Mouse (Mus musculus) spleen, adult 18-20 months (tissue): ENCODE data around the gene Itk.

Experiments
- DNase-seq, 2 experiments: peaks; one replicate each; pipeline ENCODE4 v3.0.0; 2022; ENCODE audit warnings: mixed read lengths in 2 of 2

The Itk gene

DNA sequence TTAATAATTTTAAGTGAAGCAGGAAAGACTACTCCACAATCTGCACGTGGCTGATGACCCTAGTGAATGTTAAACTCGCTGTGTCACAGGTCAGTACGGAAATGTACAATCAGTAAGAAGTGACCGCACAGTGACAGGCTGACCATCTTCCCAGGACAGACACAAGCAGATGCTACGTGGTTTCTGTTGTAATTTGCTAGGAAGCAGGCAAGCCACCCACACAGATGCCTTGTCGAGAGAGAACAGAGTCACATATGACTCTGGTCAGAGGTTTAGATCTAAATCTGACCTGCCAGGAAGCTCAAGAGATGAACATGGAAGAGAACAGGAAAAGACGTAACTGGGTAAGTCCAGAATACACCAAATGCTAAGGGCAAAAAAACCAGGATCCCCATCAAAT lies 3.6 kb upstream of the Itk start:
- DNase-seq = no peak

DNA sequence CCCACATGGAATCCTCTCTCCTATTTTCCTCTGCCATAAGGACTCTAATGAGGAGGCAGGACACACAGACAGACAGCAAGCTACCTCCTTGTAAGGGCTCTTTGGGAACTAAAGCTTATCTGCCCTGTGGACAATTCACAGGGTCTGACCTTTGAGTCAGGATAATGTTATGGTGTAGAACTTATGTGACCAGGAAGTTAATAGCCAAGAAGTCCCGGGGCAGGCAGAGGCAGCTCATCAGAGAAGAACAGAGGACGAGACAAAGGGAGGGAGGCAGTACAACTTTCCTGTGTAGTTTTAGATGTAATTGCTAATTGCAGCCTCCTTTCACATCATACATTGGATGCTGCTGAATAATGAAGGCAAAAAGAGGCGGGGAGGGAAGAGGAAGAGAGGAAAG lies 1.3 kb upstream of the Itk start:
- DNase-seq = no peak

DNA sequence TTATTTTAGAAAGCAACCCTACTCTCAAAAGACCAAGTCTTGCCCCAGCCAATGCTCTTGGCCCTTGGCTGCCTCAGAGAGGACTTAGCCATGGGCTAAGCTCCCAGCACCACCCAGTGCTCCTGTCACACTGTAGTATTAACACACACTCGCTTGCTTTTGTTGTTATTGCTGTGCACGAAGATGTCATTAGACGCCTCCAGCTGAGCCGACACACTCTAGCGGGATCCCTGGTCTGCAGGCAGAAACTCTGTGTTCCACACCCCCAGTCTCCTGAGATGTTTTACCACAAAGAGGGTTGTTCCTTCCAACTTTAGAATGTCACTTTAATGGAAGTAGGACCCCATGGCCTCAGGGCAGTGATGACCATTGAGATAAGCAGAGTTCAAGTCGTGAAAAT lies 877 bp downstream of the Itk start:
- DNase-seq = no peak

DNA sequence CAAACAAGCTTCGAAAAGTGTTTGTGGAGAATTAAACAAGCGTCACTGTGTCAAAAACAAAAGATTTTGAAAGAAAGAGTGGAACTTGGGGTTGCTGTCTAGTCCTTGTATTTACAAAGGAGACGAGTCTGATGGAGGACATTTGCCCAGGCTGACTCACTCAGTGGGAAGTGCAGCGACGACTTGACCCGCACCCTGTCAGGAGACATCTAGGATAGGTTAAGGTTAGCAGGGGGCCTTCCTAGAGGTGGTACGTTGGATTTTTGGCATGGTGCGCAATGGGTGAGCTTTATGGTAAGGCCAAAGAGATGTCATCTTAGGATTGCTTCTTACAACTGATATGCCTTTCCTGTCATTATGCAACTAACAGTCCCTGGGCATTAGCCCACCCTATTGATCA lies 2.3 kb downstream of the Itk start:
- DNase-seq = no peak

DNA sequence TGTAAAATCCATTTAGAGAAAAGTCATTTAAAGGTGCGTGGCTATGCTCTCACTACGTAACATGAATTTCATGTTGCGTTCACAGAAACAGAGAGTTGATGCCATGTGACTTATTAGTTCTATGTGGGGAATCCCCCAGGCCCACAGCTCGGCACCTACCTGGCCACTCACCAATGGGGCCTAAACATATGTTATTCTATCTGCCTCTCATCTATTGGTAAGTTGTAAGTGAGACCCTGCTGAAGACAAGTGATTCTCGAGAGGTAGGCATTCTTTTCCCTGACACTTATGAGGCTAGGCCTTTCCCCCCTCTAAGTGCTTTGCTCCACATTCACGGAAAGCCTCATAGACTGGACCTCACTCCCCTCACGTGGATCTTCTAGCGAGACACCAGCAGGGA lies 2.8 kb downstream of the Itk start:
- no peak for DNase-seq

DNA sequence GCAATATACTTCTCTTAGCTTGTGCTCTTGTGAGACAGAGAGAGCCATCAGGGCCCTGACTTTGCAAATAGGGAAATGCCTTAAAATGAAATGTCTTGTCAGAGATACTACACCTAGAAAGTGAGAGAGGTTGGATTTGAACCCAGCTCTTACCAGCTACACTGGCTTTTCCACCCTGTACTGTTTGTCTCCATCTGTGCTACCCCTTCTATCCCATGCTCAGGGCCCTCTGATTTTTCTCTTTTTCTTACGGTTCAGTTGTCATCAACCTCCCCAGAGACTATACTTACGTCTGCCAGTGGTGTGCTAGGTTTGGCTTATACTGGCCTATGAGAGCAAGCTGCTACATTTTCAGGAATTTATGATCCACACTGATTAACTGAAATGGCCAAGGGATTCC lies 4.4 kb downstream of the Itk start:
- DNase-seq = no peak

DNA sequence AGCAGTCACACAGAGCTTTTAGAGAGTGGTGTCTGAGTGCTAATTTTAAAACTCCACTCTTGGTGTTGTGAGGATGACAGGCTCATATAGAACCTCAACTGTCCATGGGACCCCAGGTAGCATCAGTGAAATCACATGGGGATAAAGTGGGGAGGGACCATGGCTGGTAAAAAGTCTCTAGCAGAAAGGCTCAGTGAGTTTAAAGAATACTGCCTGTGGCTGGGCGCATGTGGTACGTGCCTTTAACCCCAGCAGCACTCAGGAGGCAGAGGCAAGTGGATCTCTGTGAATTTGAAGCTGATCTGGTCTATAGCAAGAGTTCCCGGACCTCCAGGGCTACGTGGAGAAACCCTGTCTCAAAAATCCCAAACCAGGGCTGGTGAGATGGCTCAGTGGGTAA lies 6.8 kb downstream of the Itk start:
- DNase-seq = no peak

DNA sequence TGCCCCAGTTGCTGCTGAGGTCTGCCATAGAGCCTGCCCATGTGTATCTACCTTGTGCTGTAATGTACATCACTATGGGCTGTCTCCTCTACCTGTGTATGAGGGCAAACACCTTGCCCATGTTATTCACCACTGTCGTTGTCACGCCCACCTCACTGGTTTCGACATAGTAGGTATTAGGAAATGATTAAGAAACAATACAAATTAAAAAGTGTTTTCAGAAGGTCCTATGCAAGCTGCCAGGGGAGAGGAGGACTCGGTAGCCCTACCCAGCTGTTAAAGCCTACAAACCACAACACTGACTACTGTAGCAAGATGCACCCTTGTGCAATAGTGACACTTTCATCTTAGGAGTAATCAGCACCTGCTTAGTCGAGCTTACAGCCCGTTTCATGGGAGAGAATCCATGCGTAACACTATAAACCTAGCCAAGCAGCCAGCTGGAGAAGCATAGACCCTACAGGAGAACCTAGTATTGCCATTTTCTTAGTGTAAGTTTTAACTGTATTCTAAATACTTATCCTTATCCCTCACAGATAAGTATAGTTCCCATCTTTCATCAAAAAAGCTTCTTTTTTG lies 9.1 kb downstream of the Itk start:
- no peak for DNase-seq

DNA sequence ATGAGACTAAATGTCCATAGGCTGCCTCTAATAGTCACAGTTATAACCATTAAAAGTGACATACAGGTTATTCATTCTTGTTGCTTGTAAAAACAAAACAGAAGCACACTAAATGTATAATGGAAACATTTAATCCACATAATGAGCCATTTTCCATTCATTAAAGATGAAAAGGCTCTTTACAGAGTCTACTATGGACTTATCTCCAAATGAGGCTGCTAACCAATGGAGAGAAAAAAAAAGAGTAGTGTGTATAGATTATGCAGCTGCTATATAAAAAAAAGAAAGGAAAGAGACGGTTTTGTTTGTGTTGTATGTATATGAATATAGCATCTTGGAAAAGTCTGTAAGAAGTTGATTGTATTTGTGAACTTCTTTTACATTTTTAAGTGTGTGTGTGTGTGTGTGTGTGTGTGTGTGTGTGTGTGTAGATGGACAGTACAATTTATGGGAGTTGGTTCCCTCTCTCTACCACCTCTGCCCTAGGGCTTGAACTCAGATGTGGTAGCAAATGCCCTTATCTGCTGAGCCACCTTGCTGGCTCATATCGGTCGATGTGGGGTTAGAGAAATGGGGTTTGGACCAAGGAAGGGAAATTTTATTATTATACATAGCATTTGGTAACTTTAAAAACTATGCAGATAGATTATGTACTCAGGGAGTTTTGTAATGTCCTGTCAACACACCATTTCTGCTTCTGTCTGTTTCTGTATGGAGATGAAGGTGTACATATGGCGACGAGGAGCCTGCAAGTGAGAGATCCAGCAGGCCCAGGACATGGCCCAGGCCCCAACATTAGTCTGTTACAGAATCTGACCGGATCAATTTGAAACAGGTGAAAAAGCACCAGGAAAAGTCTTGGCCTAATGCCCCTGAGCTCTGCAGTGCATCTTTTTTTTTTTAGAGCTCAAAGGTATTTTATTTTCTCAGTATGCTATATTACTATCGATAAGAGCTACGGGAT lies 11.2 kb downstream of the Itk start:
- no peak for DNase-seq

DNA sequence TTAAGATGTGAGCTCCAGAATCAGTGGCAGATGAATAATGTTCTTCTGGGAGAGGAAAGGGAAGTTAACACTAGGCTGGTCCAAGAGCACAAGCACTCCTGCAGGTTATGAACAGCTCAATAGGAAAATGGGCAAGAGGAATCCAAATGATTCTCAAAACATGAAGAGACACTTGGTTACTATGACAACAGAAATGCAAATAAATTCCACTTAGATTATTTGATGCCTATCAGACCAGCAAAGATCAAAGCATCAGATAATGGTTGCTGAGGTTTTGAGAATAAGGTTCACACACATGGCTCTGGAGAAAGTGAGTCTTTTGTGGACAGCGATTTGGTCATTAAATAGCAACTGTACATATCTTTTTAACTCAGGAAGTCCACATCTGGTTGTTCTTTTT lies 12.0 kb downstream of the Itk start:
- DNase-seq = no peak

DNA sequence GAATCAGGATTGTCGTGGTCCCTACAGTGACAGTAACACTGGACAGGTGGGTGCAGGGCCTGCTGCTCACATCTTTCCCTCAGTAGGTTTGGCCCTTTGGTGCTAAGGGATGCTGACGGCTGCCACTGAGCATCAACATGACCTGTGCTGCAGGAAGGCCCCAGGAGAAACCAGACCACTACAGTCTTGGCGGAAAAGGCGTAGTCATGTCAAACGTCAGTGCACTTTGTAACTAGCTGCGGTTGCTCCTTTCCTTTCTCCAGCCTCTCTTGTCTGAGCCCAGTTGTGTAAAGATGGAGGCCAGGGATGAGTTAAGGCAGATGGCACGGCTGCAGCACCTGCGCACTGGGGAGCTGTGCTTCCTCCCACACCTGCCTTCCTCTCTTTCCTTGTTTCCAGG lies 14.3 kb downstream of the Itk start:
- no peak for DNase-seq

DNA sequence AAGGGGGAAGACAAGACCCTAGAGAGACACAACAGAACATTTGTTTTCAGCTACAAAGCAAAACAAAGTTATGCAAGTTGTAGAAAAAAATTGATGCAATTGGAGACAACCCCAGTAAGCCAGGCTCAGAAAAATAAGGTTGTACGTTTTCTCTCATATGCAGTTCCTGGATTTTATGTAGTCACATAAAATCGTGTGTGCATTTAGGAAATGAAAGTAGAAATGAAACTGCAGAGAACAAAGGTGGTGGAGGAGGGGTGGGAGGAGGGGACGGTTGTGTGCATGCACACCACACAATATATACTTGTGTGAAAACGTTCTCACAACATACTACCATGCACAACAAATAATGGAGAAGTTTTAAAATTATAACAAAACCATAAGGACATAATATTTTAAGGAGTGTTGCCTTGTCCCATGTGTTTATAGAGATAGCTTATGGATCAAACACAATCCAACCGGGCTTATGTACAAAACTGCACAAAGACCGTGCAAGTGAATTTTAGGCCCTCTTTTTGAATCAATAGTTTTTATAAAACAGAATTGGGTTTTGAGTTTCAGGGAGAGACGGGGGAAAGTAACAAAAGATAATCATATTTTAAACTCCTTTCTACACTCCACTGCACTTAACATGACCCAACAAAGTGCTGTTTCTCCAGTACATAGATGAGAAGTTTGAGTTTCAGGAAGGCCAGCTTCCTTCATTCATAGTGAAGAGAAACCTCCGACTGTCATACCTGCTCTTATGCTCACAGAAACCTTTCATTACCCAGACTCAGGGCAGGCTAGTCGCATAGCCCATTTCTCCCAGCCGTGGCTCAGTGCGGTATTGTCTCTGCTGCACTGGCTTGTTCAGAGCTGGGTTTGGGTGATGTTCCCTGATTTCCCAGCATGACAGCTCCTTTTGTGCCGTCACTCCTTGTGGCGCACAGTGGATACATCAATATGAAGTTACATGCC lies 16.0 kb downstream of the Itk start:
- no peak for DNase-seq

DNA sequence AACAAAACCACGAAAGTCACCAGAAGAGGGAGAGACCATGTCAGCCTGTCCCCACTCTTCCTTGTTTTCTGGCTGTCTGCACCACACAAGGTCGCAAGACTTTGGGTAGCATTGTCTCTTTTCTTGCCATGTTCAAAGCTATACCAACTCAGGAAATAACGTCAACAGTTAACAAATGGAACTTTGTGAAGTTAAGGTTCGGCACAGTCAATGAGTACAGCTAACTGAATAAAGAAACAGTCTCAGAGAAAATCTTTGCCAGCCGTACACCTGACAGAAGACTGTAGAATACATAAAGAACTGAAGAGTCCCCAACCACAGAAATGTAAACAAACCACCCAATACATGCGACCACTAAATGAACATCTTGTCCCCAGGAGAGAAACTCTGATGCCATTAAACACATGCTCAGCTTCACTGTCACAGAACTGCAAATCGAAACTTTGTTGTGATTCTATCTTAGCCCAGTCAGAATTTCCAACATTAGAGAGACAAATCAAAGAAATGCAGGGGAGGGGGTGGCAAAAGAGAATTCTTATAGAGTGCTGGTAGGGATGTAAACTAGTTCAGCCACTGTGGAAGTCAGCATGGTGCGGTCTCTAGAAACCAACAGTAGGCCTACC lies 16.9 kb downstream of the Itk start:
- DNase-seq = no peak

DNA sequence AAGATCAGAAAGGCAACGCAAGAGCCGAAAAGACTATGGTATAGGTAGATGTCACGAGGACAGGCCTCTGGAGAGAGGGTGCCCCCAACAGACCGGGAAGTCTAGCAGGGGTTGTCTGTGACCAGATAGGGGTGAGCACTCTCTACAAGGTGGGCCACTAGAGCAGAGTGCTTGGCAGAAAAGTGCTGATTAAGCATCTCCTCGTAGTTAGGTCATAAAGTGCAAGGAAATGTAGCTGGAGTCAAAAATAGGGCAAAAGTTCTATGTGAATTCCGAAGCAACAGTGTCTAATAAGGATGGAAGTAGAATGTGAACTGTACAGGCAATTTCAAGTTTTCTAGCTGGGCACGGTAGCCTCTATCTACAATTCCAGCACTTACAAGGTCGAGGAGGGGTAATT lies 18.1 kb downstream of the Itk start:
- no peak for DNase-seq

DNA sequence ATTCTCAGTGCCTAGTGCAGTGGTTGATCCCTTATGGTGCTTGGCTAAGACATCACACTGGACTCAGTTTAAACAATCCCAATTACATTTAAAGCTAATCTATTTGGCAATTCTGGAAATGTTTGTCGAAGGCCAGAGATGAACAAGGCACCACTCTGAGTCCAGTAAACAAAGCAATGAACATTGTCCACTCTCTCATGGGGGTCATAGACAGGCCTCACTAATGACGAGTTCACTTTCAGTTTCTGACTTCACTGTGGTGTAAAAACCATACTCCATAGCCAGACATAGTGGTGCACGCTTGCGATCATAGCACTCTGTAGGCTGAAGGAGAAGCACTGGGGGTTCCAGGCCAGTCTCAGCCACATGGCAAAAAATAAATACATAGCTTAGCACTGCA lies 18.9 kb downstream of the Itk start:
- DNase-seq = no peak

DNA sequence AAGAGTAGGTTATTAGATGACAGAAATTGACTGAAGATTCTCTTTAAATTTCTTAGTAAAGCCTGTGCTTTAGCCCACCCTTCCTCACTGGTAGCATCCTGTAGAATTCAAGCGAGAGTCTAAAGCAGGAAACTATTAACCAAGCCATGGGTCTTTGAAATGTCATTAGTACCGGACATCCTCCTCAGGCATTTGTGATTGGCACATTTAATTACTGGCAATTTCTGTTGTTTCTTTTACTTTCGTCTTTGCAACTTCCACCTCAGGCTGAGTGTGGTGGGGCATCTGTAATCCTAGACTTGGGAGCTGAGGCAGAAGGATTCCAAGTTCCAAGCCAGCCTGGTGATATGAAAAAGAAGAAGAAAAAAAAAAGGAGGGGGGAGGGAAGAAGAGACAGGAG lies 23.0 kb downstream of the Itk start:
- DNase-seq = no peak

DNA sequence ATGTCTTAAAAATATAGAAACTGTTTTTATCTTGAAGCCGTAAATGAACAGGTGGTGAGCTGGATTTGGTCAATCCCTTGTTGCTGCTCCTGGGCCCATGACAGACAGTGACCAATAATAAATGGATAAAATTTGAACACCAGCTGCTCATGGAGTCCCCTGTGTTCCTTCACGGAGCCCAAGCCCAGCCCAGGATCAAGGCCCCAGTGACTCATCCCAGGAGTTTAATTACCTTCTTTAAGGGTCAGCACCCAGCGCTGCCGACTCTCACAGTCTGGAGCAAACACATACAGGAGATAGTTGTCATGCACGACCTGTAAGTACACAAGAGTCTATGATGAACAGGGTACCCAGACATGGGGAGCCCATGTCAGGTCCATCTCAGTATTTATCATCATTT lies 23.6 kb downstream of the Itk start:
- no peak for DNase-seq

DNA sequence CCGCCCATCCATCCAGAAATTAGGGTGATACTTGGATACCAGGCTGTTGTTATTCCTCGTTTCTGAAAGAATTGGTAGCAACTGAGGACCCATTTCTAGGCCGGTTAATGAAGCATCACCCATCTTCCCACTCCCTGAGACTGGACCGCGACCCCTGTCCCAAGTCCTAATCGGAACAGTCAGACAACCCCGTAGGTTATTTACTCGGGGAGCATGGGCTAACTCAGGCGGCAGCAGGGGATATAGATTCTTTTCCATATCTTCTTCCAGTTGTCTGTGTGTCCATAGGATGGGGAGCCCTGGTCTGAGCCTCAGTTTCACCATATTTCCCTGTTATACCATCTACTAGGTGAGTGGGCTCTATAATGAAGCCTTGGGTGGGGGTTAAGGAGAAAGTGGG lies 25.5 kb downstream of the Itk start:
- no peak for DNase-seq

DNA sequence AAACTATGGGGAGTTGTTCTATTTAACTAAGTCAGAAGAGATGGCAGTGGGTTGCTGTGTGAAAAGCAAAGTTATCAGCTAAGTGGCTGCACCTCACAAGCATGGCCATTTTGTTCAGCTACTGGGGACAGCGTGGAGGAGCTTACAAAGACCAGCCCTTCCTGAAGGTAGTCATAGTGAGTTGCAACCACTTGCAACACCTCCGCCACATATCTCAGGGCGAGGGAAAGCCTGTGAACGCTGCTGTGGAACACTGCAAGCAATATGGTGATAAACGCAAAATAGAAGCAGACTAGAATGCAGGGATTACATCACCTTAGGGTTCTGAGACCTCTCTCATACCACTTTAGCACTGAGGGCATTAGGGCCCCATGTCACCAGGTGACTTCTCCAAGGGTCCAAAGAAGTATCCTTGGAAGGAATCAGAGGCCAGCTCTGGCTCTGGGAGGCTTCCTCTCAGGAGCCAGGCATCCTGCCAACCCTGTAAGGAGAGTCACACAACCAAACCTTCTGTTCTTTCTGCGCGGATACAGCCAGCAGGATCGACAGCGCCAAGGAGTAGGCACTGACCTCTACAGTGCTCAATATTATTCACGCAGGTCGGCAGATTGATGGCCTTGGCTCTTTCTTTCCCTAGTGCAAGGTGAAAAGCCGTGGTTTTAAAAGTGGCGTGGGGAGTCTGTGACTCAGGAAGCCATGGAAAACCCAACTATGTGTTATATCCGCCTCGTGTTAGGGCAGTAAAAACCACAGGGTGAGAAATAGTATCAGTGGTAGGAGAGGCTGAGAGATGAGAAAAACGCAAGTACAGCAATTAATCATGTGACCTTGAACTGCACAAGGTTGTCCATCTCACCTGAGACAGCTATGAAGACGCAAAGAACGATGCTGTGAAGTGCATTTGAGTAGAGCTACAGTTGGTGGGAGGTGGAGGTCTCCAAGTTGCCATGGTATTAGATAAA lies 27.0 kb downstream of the Itk start:
- DNase-seq = no peak

DNA sequence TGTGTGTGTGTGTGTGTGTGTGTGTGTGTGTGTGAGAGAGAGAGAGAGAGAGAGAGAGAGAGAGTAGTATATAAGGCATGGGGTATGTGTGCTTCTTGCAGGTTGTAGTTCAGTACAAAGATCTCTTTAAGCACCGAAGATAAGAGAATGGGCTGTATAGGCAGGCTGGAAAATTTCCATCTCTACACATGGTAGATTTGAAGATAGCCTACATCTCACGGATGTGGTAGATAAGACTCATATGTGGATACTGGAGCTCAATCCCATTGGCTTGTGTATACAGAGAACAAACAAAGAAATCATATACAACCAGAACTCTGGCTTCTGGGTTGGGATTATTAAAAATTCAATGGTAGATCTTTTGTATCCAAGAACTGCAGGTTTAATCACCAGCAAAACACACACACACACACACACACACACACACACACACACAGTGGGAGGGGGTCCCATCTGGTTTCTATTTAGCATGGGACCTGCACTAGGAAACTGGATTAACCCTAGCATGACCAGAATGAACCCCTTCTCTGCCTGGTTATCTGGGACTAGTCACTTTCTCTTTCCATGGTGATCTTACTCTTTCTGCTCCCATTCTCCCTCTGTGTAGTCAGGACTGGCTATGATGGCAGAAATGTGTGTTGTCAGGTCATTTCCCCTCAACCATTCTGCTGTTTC lies 28.2 kb downstream of the Itk start:
- no peak for DNase-seq

DNA sequence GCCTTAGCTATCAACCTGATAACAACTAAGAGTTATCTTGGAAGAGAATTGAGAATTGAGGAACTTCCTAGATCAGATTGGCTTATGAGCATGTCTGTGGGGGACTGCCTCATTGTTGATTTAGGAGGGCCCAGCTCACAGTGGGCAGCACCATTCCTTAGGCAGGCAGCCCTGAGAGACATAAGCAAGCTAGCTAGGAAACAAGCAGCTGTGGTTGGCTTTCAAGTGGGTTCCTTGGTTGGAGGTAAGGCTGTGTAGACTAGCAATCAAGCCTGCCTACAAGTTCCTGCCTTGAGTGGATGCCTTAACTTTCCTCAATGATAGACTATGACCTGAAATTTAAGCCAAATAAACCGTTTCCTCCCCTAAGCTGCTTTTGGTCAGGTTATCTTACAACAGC lies 30.9 kb downstream of the Itk start:
- no peak for DNase-seq
